Comparison of ENCODE assay signal across 29 mouse cellular contexts in the genomic region with DNA sequence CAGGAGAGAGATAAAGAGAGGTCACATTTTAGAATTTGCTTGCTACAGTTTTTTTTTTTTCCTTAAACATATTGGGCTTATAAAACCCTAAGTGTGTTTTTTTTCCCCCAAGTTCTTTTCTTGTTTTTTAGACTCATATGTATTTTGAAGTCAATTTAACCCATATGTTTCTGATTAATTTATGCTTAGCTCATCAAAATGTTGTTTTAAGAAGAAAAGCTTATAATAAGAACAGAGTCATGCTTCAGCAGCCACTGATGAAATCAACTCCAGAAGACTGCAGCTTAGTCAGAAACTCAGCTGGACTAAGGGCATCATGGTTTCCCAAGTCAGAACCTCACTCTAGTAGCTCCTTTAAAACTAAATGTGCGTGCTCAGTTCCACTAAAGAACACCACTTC.
"Had no signal": no experiment of that assay in that cellular context is flagged by ENCODE, and none has a peak within 500 bp of the region (broad histone marks: within the 10 kb centered on the region; RNA-seq: fewer than 3 reads in every experiment).

No protein-coding gene starts in this region.

- H3K4me2 ChIP-seq: heart, embryonic 12.5 days; hindbrain, embryonic 12.5 days; hindbrain, embryonic 14.5 days; intestine, embryonic 15.5 days; limb, embryonic 12.5 days; liver, embryonic 11.5 days; liver, embryonic 13.5 days; liver, embryonic 15.5 days had no signal

- H3K36me3 ChIP-seq: heart, embryonic 10.5 days; heart, embryonic 12.5 days; hindbrain, embryonic 10.5 days; hindbrain, embryonic 12.5 days; intestine, embryonic 15.5 days; limb, embryonic 10.5 days; limb, embryonic 12.5 days; liver, embryonic 13.5 days; liver, embryonic 15.5 days had no signal

- ATAC-seq: hindbrain, embryonic 16.5 days; inflammation-experienced regulatory T-cells, adult 6 months; intestine, embryonic 15.5 days; intestine, postnatal 0 days; liver, postnatal 0 days had no signal

- H3K4me3 ChIP-seq: heart, adult 2 months; heart, embryonic 10.5 days; heart, embryonic 12.5 days; hindbrain, embryonic 10.5 days; hindbrain, embryonic 12.5 days; intestine, embryonic 15.5 days; layer of hippocampus, adult 2 months; limb, embryonic 10.5 days; limb, embryonic 12.5 days; liver, embryonic 13.5 days; liver, embryonic 15.5 days had no signal

- H3K9ac ChIP-seq: heart, embryonic 12.5 days; hindbrain, embryonic 12.5 days; hindbrain, embryonic 14.5 days; intestine, embryonic 15.5 days; limb, embryonic 12.5 days; liver, embryonic 13.5 days; liver, embryonic 15.5 days; liver, postnatal 0 days had no signal

- DNase-seq: gastrocnemius, postnatal 14 days; gastrocnemius, postnatal 36 days; heart, adult 11 months; heart, adult 2 months; heart, postnatal 10 days; heart, postnatal 4 days; kidney, adult 18-20 months; kidney, adult 8-10 months; kidney, postnatal 10 days; kidney, postnatal 25 days; kidney, postnatal 4 days; layer of hippocampus, postnatal 36 days; liver; liver, embryonic 13.5 days; liver, postnatal 0 days had no signal

- H3K9me3 ChIP-seq: heart, embryonic 10.5 days; heart, embryonic 12.5 days; hindbrain, embryonic 10.5 days; hindbrain, embryonic 12.5 days; intestine, embryonic 15.5 days; limb, embryonic 10.5 days; limb, embryonic 12.5 days; liver, embryonic 13.5 days; liver, embryonic 15.5 days had no signal

- H3K4me1 ChIP-seq: heart, embryonic 10.5 days; heart, embryonic 12.5 days; hindbrain, embryonic 10.5 days; hindbrain, embryonic 12.5 days; intestine, embryonic 15.5 days; limb, embryonic 10.5 days; limb, embryonic 12.5 days; liver, embryonic 13.5 days; liver, embryonic 15.5 days had no signal

- H3K27ac ChIP-seq: heart, adult 2 months; heart, embryonic 10.5 days; hindbrain, embryonic 10.5 days; hindbrain, embryonic 12.5 days; hindbrain, embryonic 14.5 days; intestine, embryonic 15.5 days; layer of hippocampus, adult 2 months; limb, embryonic 10.5 days; limb, embryonic 12.5 days; liver, embryonic 13.5 days; liver, embryonic 15.5 days had no signal

- H3K27me3 ChIP-seq: heart, embryonic 12.5 days; hindbrain, embryonic 12.5 days; intestine, embryonic 15.5 days; limb, embryonic 12.5 days; liver, embryonic 13.5 days; liver, embryonic 15.5 days had no signal
